Mouse (Mus musculus) forebrain, embryonic 11.5 days (tissue): ENCODE measurements around the gene Gnat1. TPM values are rescaled to one million over a fixed set of nuclear protein-coding genes. Genes with fewer than 3 reads are reported as not detected.
A peak's percentile ranks its signal among the peaks of the same experiment; 100 is the strongest.

ENCODE experiments used
- ATAC-seq: fragments of 200-750 bp; cut with Nextera tagmentation; replicated peaks from 2 replicates; pipeline ENCODE4 v1.8.0; 2017; ENCODE audit warnings: moderate TSS enrichment; ENCODE audit not compliant: low FRiP score
- DNase-seq: peaks from one replicate; pipeline ENCODE4 v3.0.0-alpha.2; 2017; ENCODE audit warnings: low spot score
- H3K27ac ChIP-seq: fragments of 300-500 bp; sonication (generic); 2 replicates; pipeline ENCODE4 v1.5.1; 2014; ENCODE audit warnings: low read depth, low read length
- H3K27me3 ChIP-seq: fragments of 300-500 bp; sonication (generic); 2 replicates; pipeline ENCODE4 v1.6.1; 2014; ENCODE audit warnings: mild to moderate bottlenecking, low read length, mixed read lengths; ENCODE audit not compliant: control insufficient read depth, insufficient read depth
- H3K36me3 ChIP-seq: fragments of 300-500 bp; sonication (generic); 2 replicates; pipeline ENCODE4 v1.6.1; 2014; ENCODE audit warnings: mild to moderate bottlenecking, low read length, moderate library complexity, mixed read lengths; ENCODE audit not compliant: control insufficient read depth, insufficient read depth
- H3K4me1 ChIP-seq: fragments of 300-500 bp; sonication (generic); replicated peaks from 2 replicates; pipeline ENCODE4 v1.6.1; 2014; ENCODE audit warnings: low read length, mixed read lengths; ENCODE audit not compliant: control insufficient read depth, insufficient read depth
- H3K4me2 ChIP-seq: fragments of 300-500 bp; sonication (generic); 2 replicates; pipeline ENCODE4 v1.6.1; 2014; ENCODE audit warnings: low read depth, mild to moderate bottlenecking, low read length, moderate library complexity, mixed read lengths; ENCODE audit not compliant: severe bottlenecking
- H3K4me3 ChIP-seq: fragments of 300-500 bp; sonication (generic); 2 replicates; pipeline ENCODE4 v1.5.1; 2014; ENCODE audit warnings: low read depth, low read length
- H3K9ac ChIP-seq: fragments of 300-500 bp; sonication (generic); 2 replicates; pipeline ENCODE4 v1.6.1; 2014; ENCODE audit warnings: low read length
- H3K9me3 ChIP-seq: fragments of 300-500 bp; sonication (generic); 2 replicates; pipeline ENCODE4 v1.6.1; 2016; ENCODE audit warnings: low read length, mixed read lengths; ENCODE audit not compliant: control insufficient read depth
- WGBS: fragments of 180-500 bp; shearing (Covaris S2); extraction: QIAGEN DNeasy Blood & Tissue Kit; methylation state at CpG from one replicate; pipeline ENCODE4 v1.1.7; 2014; 5-methylcytosine and 5-hydroxymethylcytosine counted together
- polyA plus RNA-seq: library from polyadenylated mRNA; unstranded; fragments of >200 nt; fragmentation: Nextera tagmentation; extraction: Ambion mirVana; gene quantifications from 2 replicates; pipeline ENCODE4 v1.2.1, GENCODE M21; 2014

The Gnat1 gene
- polyA plus RNA-seq, 1 experiment from 2014 or later, result 2.6 TPM

DNA sequence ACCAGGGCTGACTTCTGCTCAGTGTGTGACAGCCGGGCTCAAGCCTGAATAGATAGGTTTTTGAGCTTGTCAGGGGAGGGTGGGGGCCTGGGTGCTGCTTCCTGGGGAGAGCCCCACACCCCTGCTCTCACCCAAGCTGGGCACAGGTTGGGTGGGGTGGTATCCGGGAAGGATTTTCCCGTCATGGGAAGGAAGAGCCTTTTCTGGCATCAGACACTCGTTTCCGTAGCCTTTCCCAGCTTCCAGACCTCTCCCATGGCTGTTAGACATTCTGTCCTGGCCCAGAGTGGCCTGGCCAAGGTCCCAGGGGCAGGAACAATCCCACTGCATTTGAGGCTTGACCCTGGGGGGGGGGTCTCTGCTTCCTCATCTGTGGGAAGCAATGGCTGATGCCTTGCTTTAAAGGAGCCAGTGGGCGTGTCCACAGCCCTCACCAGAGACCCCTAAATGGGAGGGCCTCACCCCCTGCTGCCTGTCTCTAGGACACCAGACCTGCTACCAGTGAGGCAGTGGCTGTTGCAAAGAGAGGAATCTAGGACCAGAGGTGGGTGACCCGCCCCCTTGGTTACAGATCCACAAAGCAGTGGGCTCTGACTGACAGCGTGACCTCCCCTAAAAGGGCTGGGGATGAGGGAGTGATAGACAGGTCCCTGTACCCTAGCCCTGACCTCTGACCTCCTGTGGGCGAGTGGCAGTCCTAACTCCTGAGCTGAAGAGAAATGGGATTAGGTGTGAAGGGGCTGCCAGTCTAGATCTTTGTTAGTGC is 17.5 kb upstream of the Gnat1 start:
- H3K4me2 ChIP-seq, result no peak overlapping the region; the same call in 1 of the 2 replicates
- H3K9me3 ChIP-seq, result no peaks in the 10 kb centered on the region
- H3K4me1 ChIP-seq, result peaks cover 38% of the 10 kb centered on the region
- H3K27ac ChIP-seq, result no peak overlapping the region
- ATAC-seq, result no peak
- no peaks in the 10 kb centered on the region for H3K27me3 ChIP-seq
- H3K4me3 ChIP-seq, result no peak overlapping the region
- no peaks in the 10 kb centered on the region for H3K36me3 ChIP-seq
- 13% methylated on average over 9 of the region's 9 CpGs for WGBS
- H3K9ac ChIP-seq, result peak overlapping the region; percentile 9; the same call in 1 of the 2 replicates
- no peak for DNase-seq

DNA sequence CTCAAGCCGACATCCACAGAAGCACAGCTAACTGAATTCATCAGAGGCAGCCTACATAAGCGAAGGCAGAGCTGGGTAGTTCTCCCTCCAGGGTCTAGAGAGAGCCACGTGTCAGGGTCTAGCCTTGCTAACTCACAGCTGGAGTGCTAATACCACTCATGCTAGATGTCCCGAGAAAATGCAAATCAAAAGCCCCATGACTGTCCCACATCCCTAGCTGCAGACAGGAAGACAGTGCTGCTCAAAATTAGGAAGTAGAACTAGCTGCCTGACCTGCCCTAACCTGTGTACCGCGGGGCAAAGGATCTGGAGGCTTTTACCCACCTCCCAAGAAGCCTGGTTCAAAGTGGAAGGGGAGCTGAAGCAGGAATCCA is 16.6 kb upstream of the Gnat1 start:
- H3K36me3 ChIP-seq, result no peaks in the 10 kb centered on the region
- H3K4me1 ChIP-seq, result peaks cover 38% of the 10 kb centered on the region
- H3K27ac ChIP-seq, result no peak overlapping the region
- no peak for ATAC-seq
- no peak overlapping the region for H3K4me3 ChIP-seq
- no peaks in the 10 kb centered on the region for H3K9me3 ChIP-seq
- WGBS, result 39% methylated on average over 6 of the region's 6 CpGs
- H3K4me2 ChIP-seq, result no peak overlapping the region
- no peak overlapping the region for H3K9ac ChIP-seq
- no peak for DNase-seq
- H3K27me3 ChIP-seq, result no peaks in the 10 kb centered on the region

DNA sequence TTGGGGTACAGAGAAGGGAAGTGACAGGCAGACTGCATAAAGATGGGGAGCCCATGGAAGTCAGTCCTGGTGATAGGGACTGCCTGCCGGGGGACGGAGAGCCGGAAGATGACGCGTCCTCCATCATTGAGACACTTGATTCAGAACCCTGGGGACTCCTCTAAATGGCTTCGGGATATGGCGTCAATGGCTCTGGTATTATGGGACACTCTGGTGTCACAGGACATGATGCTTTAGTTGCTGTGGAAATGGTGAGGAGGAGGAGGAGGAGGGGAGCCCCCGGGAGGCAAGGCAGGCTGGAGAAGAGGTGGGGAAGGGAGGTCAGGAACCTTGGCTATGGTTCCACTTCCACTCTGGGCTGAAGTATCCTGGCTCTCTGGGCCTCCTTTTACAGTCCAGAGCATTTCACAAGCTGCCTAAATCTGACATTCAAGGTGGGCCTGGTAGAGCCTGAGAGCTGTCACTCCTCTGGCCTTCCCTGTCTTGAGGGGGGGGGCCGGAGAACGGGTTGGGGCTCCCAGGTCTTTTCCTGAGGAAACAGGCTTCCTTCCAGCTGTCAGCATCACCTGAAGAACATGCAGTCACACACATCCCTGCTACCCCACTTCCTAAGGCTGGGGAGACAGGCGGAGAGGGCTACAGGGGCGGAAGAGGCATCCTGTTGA is 16.1 kb upstream of the Gnat1 start:
- H3K9me3 ChIP-seq, result no peaks in the 10 kb centered on the region
- no peak overlapping the region for H3K9ac ChIP-seq
- H3K4me3 ChIP-seq, result no peak overlapping the region
- ATAC-seq (no peak), DNase-seq (no peak)
- 83% methylated on average over 12 of the region's 12 CpGs for WGBS
- no peaks in the 10 kb centered on the region for H3K36me3 ChIP-seq
- no peak overlapping the region for H3K4me2 ChIP-seq
- peaks cover 38% of the 10 kb centered on the region for H3K4me1 ChIP-seq
- H3K27me3 ChIP-seq, result no peaks in the 10 kb centered on the region
- H3K27ac ChIP-seq, result no peak overlapping the region

DNA sequence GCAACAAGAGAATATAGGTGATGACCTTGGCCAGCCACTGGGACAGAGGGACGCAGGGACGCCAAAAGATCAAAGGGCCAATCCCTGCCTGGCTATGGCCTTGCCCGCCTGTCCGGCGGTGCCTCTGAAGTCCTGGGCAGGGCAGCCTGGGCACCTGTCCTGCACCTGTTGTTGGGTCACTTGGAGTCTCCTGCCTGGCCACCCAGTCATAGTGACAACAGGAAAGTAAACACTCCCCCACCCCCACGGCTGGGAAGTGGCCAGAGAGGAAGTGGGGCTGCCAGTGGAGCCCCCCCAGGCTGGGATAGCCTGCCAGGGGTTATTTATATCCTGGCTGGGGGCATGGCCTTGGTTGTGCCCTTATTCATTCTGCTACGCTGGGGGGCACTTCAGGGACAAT is 15.1 kb upstream of the Gnat1 start:
- Histone ChIP-seq H3K4me3 (no peak overlapping the region), H3K27me3 (no peaks in the 10 kb centered on the region), H3K27ac (no peak overlapping the region), H3K9ac (no peak overlapping the region), H3K9me3 (no peaks in the 10 kb centered on the region), H3K4me1 (peaks cover 33% of the 10 kb centered on the region), H3K4me2 (no peak overlapping the region), H3K36me3 (no peaks in the 10 kb centered on the region)
- 73% methylated on average over 7 of the region's 7 CpGs for WGBS
- ATAC-seq (no peak), DNase-seq (no peak)

DNA sequence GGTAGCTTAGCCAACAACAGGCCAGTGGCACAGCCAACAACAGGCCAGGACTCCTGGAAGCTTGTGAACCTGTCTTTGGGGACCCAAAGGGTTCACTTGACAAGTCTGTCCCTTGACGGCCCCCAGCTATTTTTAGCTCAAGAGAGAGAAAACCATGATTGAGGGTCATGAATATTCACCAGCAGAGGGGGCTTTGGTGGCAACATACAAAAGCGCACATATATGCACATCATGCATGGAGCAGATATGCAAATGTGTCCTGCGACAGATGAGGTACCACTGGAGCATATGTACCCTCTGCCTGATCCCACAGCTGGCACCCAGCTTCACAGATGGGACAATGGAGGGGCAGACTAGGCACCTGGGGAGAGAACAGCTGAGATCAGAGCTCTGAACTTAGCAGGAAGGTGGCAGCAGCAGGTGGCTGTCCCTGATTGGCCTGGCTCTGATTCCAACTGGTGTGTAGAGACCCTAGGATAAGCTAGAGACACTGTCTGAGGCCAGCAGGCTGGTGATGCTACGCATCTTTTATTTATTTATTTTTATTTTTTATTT is 14.0 kb upstream of the Gnat1 start:
- peaks cover 22% of the 10 kb centered on the region for H3K4me1 ChIP-seq
- H3K4me2 ChIP-seq, result no peak overlapping the region
- H3K27me3 ChIP-seq, result no peaks in the 10 kb centered on the region
- ATAC-seq (no peak), DNase-seq (no peak)
- 68% methylated on average over 4 of the region's 4 CpGs for WGBS
- no peak overlapping the region for H3K27ac ChIP-seq
- no peaks in the 10 kb centered on the region for H3K36me3 ChIP-seq
- H3K4me3 ChIP-seq, result no peak overlapping the region
- H3K9me3 ChIP-seq, result no peaks in the 10 kb centered on the region
- no peak overlapping the region for H3K9ac ChIP-seq

DNA sequence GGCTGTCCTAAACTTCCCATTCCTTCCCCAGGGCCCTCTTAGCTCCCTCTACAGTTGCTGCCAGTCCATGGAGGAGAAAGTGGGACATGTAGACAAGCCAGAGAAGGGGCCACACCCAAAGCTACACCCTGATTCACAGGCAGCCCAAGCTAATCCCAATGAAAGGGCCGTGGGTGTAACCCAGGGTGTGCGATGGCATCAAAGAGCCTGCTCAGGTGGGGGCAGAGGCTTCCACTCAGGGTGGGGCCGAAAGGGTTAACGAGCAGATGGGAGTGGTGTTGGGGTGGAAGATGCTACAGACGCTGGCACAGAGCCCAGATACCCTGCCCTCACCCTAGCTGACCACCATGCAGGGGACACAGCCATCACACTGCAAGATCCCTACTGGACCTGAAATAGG is 13.3 kb upstream of the Gnat1 start:
- Histone ChIP-seq H3K4me2 (no peak overlapping the region), H3K9me3 (no peaks in the 10 kb centered on the region), H3K36me3 (no peaks in the 10 kb centered on the region), H3K4me1 (peaks cover 15% of the 10 kb centered on the region), H3K9ac (no peak overlapping the region), H3K27ac (no peak overlapping the region), H3K4me3 (no peak overlapping the region), H3K27me3 (no peaks in the 10 kb centered on the region)
- DNase-seq (no peak), ATAC-seq (no peak)
- 70% methylated on average over 5 of the region's 5 CpGs for WGBS

DNA sequence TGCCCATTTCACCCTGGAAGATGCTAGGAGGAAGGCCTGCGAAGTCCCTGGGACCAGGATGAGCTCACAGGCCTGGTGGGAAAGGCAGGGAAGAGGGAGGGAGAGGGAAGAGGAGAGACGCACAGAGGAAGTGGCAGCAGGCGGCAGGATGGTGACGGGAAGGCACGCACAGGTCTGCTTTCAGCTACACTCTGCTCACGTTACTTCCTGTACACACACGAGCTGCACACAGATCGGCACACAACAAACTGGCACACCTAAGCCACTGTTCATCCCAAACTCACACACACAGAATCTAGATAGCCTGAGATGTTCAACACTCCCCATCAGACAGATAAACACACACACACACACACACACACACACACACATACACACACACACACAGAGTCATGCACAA is 10.9 kb upstream of the Gnat1 start:
- Histone ChIP-seq H3K9me3 (no peaks in the 10 kb centered on the region), H3K4me3 (no peak overlapping the region), H3K4me2 (no peak overlapping the region), H3K27me3 (no peaks in the 10 kb centered on the region), H3K36me3 (no peaks in the 10 kb centered on the region), H3K27ac (no peak overlapping the region), H3K9ac (no peak overlapping the region), H3K4me1 (no peaks in the 10 kb centered on the region)
- DNase-seq (no peak), ATAC-seq (no peak)
- 81% methylated on average over 8 of the region's 8 CpGs for WGBS

DNA sequence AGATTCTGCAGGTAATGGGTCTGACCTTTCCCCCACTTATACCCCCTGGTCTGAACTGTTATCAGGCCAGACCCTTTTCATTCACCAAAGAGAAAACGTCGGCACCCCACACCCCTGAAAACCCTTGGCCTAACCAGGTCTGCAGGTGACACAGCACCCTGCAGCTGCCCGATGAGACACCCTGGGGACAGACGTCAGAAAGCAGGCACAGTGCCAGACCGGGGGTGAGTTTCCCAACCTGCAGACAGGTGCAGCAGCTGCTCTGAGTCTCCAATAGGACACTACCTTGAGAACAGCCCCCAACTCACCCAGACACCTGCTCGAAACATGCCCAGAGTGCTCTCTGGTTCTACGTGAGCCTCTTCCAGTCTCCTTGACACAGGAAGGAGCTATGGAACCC is 9.4 kb upstream of the Gnat1 start:
- Histone ChIP-seq H3K4me3 (no peak overlapping the region), H3K4me1 (no peaks in the 10 kb centered on the region), H3K9ac (no peak overlapping the region), H3K27me3 (no peaks in the 10 kb centered on the region), H3K27ac (no peak overlapping the region), H3K36me3 (no peaks in the 10 kb centered on the region), H3K9me3 (no peaks in the 10 kb centered on the region), H3K4me2 (no peak overlapping the region)
- DNase-seq (no peak), ATAC-seq (no peak)
- 86% methylated on average over 7 of the region's 7 CpGs for WGBS
